Mouse (Mus musculus): Measurements from ENCODE around the gene Gm3045. TPM values are rescaled to one million over a fixed set of nuclear protein-coding genes. Genes with fewer than 3 reads are reported as not detected.

Gene Gm3045
- total and polyA plus RNA-seq, 2 experiments from 2014 or later = not detected

- no peak for DNase-seq (ENCODE audit: low spot score)
- no peaks in the 10 kb centered on the region for H3K36me3 ChIP-seq (ENCODE audit: insufficient read depth, low read length)
- no peaks in the 10 kb centered on the region for H3K9me3 ChIP-seq (ENCODE audit: low read length)
- TF ChIP-seq CTCF (IDR thresholded peaks at IDR 0.05) = no peak
- no peaks in the 10 kb centered on the region for H3K27me3 ChIP-seq (ENCODE audit: insufficient read depth, low read length)
- H3K4me2 ChIP-seq (ENCODE audit: low read depth, low read length, poor library complexity, severe bottlenecking) = no peak overlapping the region
- WGBS = 89% methylated on average over 6 of the region's 6 CpGs
- H3K4me1 ChIP-seq (ENCODE audit: insufficient read depth, low read length) = no peaks in the 10 kb centered on the region
- no peak overlapping the region for H3K27ac ChIP-seq (ENCODE audit: low read depth, low read length)
- no peak overlapping the region for H3K4me3 ChIP-seq (ENCODE audit: low read depth, low read length)
- no peak overlapping the region for H3K9ac ChIP-seq (replicated peaks; ENCODE audit: low read length, poor library complexity, severe bottlenecking)
- ATAC-seq (ENCODE audit: low FRiP score) = no peak
Observed at GRCm38 (mm10) chr13:56471211-56471610, 44.8 kb downstream of the Gm3045 start.

- 56% methylated on average over 9 of the region's 9 CpGs for WGBS
- DNase-seq (ENCODE audit: low spot score) = peak; percentile 39
Observed at GRCm38 (mm10) chr13:56471951-56472350, 45.6 kb downstream of the Gm3045 start.

GRCm38 (mm10) chr13:56472661-56473060 is 46.3 kb downstream of the Gm3045 start:
- Histone ChIP-seq H3K9ac (replicated peaks; ENCODE audit: low read length, poor library complexity, severe bottlenecking) (no peak overlapping the region), H3K27ac (ENCODE audit: low read depth, low read length) (no peak overlapping the region), H3K4me2 (ENCODE audit: low read depth, low read length, poor library complexity, severe bottlenecking) (no peak overlapping the region), H3K4me3 (ENCODE audit: low read depth, low read length) (no peak overlapping the region), H3K36me3 (ENCODE audit: insufficient read depth, low read length) (no peaks in the 10 kb centered on the region), H3K9me3 (ENCODE audit: low read length) (no peaks in the 10 kb centered on the region), H3K27me3 (ENCODE audit: insufficient read depth, low read length) (no peaks in the 10 kb centered on the region), H3K4me1 (ENCODE audit: insufficient read depth, low read length) (no peaks in the 10 kb centered on the region)
- no peak for DNase-seq (ENCODE audit: low spot score)
- no peak for ATAC-seq (ENCODE audit: low FRiP score)
- no peak for TF ChIP-seq CTCF (IDR thresholded peaks at IDR 0.05)
- 88% methylated on average over 9 of the region's 9 CpGs for WGBS

More at GRCm38 (mm10) chr13:56471951-56472350, 45.6 kb downstream of the Gm3045 start:
- Histone ChIP-seq H3K4me3 (ENCODE audit: low read depth, low read length) (no peak overlapping the region), H3K36me3 (ENCODE audit: insufficient read depth, low read length) (no peaks in the 10 kb centered on the region), H3K4me2 (ENCODE audit: low read depth, low read length, poor library complexity, severe bottlenecking) (no peak overlapping the region), H3K9me3 (ENCODE audit: low read length) (no peaks in the 10 kb centered on the region), H3K27me3 (ENCODE audit: insufficient read depth, low read length) (no peaks in the 10 kb centered on the region), H3K9ac (replicated peaks; ENCODE audit: low read length, poor library complexity, severe bottlenecking) (no peak overlapping the region), H3K27ac (ENCODE audit: low read depth, low read length) (no peak overlapping the region), H3K4me1 (ENCODE audit: insufficient read depth, low read length) (no peaks in the 10 kb centered on the region)
- TF ChIP-seq CTCF (IDR thresholded peaks at IDR 0.05) = no peak
- ATAC-seq (ENCODE audit: low FRiP score) = no peak

DNA sequence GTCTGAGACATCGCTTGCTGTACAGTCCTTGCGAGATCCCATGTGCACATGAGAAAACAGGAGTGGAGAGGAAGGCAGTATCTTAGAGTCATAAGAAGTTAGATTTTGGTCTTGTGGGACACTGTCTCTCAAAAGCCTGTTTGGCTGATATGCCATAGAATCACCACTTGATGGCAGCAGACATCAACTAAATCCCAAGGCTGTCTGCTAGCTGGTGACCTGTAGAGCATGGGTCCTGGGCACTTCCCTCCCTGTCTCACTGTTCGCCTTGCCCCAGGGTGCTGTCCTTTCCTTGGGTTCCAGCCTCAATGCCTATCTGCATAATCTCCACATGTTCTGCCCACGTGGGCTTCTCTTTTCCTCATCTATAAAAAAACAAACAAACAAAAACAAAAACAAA is 49.0 kb downstream of the Gm3045 start:
- Histone ChIP-seq H3K27me3 (ENCODE audit: insufficient read depth, low read length) (no peaks in the 10 kb centered on the region), H3K4me1 (ENCODE audit: insufficient read depth, low read length) (no peaks in the 10 kb centered on the region), H3K4me3 (ENCODE audit: low read depth, low read length) (no peak overlapping the region), H3K27ac (ENCODE audit: low read depth, low read length) (no peak overlapping the region), H3K9ac (replicated peaks; ENCODE audit: low read length, poor library complexity, severe bottlenecking) (no peak overlapping the region), H3K4me2 (ENCODE audit: low read depth, low read length, poor library complexity, severe bottlenecking) (no peak overlapping the region), H3K9me3 (ENCODE audit: low read length) (no peaks in the 10 kb centered on the region), H3K36me3 (ENCODE audit: insufficient read depth, low read length) (no peaks in the 10 kb centered on the region)
- WGBS = 32% methylated on average over 4 of the region's 4 CpGs
- ATAC-seq (ENCODE audit: low FRiP score) (no peak), DNase-seq (ENCODE audit: low spot score) (peak; percentile 82)
- TF ChIP-seq CTCF (IDR thresholded peaks at IDR 0.05) = peak; percentile 95

GRCm38 (mm10) chr13:56476790-56477189 is 50.4 kb downstream of the Gm3045 start:
- Histone ChIP-seq H3K4me2 (ENCODE audit: low read depth, low read length, poor library complexity, severe bottlenecking) (no peak overlapping the region), H3K9me3 (ENCODE audit: low read length) (no peaks in the 10 kb centered on the region), H3K4me3 (ENCODE audit: low read depth, low read length) (no peak overlapping the region), H3K27me3 (ENCODE audit: insufficient read depth, low read length) (no peaks in the 10 kb centered on the region), H3K27ac (ENCODE audit: low read depth, low read length) (no peak overlapping the region), H3K9ac (replicated peaks; ENCODE audit: low read length, poor library complexity, severe bottlenecking) (no peak overlapping the region), H3K36me3 (ENCODE audit: insufficient read depth, low read length) (no peaks in the 10 kb centered on the region), H3K4me1 (ENCODE audit: insufficient read depth, low read length) (no peaks in the 10 kb centered on the region)
- 80% methylated on average over 5 of the region's 5 CpGs for WGBS
- ATAC-seq (ENCODE audit: low FRiP score) (no peak), DNase-seq (ENCODE audit: low spot score) (no peak)
- no peak for TF ChIP-seq CTCF (IDR thresholded peaks at IDR 0.05)

- ATAC-seq (ENCODE audit: low FRiP score) (no peak), DNase-seq (ENCODE audit: low spot score) (peak; percentile 54)
- no peaks in the 10 kb centered on the region for H3K36me3 ChIP-seq (ENCODE audit: insufficient read depth, low read length)
- no peaks in the 10 kb centered on the region for H3K9me3 ChIP-seq (ENCODE audit: low read length)
- no peak overlapping the region for H3K27ac ChIP-seq (ENCODE audit: low read depth, low read length)
- no peak for TF ChIP-seq CTCF (IDR thresholded peaks at IDR 0.05)
- no peak overlapping the region for H3K9ac ChIP-seq (replicated peaks; ENCODE audit: low read length, poor library complexity, severe bottlenecking)
- H3K4me3 ChIP-seq (ENCODE audit: low read depth, low read length) = no peak overlapping the region
- no peak overlapping the region for H3K4me2 ChIP-seq (ENCODE audit: low read depth, low read length, poor library complexity, severe bottlenecking)
- no peaks in the 10 kb centered on the region for H3K4me1 ChIP-seq (ENCODE audit: insufficient read depth, low read length)
- no peaks in the 10 kb centered on the region for H3K27me3 ChIP-seq (ENCODE audit: insufficient read depth, low read length)
- WGBS = 48% methylated on average over 6 of the region's 6 CpGs
Observed at GRCm38 (mm10) chr13:56477271-56477670, 50.9 kb downstream of the Gm3045 start.

Measured in midbrain, postnatal 0 days (tissue).